Mouse (Mus musculus): ENCODE data around the gene Tapbp. TPM values are rescaled to one million over a fixed set of nuclear protein-coding genes. Genes with fewer than 3 reads are reported as not detected.

The Tapbp gene
- polyA plus RNA-seq, 1 experiment from 2014 or later = 33.2 TPM

DNA sequence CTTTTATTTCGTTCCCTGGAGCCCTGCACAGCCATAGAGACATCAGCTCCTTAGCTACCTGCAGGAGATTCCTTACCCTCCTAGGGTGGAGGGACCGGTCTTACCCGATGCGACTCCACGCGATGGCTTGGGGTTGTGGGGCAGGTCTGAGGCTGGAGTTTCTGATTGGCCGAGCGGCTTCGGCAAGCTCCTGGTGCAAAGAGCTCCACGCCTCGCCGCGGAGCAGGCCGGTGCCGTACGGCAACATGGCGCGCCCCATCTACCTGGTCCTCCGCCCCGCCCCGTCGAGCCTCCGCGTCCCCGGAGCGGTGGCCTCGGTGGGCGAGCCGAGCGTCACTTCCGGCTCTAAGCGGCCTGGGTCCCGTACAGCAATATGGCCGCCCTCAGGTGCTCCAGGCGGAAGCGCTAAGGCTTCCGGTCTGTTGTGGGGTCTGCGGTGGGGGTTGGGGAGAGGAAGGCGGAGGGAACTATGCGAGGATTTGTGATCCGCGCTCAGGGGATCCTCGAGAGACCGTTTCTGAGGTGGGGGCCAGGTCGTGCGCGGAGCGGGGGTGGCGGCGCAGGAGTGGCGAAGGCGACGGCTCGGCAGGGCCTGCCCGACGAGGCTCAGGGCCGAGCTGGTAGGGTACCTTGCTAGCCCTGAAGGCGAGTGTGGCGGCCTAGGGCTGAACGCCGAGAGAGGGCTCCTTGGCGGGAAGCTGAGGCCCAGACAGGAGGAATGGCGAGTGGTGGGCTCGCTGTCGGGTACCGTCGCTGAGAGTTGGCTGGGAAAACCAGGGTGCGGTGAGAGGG is 6.4 kb upstream of the Tapbp start, which contains the start of gene Daxx:
Daxx (plus strand) TSS at position 338 of the 792 bp plus-strand sequence.
- peak within 1 kb of the TSS; percentile 81 for H3K9ac ChIP-seq
- under 1% methylated on average over 68 of the region's 68 CpGs for WGBS
- peak within 1 kb of the TSS; percentile 93 for H3K4me2 ChIP-seq
- peaks cover 28% of the 10 kb centered on the region for H3K36me3 ChIP-seq
- H3K27me3 ChIP-seq = no peaks in the 10 kb centered on the region
- ATAC-seq (ENCODE audit: low FRiP score, low read depth) = peak; percentile 98
- no peaks in the 10 kb centered on the region for H3K9me3 ChIP-seq
- peak within 1 kb of the TSS; percentile 84 for H3K27ac ChIP-seq (replicated peaks)
- peak within 1 kb of the TSS; percentile 72 for H3K4me3 ChIP-seq
- H3K4me1 ChIP-seq (replicated peaks) = peaks cover 29% of the 10 kb centered on the region

DNA sequence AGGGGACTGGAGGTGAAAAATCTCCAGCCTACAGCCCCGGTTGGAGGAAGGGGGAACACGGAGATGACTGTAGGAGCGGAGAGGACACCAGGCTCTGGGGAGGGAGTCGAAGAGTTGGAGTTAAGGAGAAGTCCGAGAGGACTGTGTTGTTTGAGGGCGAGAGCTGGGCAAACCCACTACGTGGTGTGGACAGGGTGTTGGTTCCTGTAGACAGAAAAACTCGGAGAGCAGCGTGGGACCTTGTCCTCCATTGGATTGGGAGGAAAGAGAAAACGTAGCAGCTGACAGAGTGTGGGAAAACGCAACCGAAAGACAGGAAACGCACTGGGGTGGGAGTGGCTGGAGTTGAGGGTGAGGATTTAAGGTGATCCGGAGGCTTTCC is 5.8 kb upstream of the Tapbp start:
- Histone ChIP-seq H3K9ac (peak overlapping the region; percentile 81), H3K4me3 (peak overlapping the region; percentile 72), H3K4me1 (replicated peaks) (peaks cover 34% of the 10 kb centered on the region), H3K9me3 (no peaks in the 10 kb centered on the region), H3K36me3 (peaks cover 31% of the 10 kb centered on the region), H3K27ac (replicated peaks) (peak overlapping the region; percentile 82), H3K27me3 (no peaks in the 10 kb centered on the region), H3K4me2 (peak overlapping the region; percentile 93)
- WGBS = under 1% methylated on average over 14 of the region's 14 CpGs
- ATAC-seq (ENCODE audit: low FRiP score, low read depth) = peak; percentile 1; the same call in 1 of the 2 replicates

DNA sequence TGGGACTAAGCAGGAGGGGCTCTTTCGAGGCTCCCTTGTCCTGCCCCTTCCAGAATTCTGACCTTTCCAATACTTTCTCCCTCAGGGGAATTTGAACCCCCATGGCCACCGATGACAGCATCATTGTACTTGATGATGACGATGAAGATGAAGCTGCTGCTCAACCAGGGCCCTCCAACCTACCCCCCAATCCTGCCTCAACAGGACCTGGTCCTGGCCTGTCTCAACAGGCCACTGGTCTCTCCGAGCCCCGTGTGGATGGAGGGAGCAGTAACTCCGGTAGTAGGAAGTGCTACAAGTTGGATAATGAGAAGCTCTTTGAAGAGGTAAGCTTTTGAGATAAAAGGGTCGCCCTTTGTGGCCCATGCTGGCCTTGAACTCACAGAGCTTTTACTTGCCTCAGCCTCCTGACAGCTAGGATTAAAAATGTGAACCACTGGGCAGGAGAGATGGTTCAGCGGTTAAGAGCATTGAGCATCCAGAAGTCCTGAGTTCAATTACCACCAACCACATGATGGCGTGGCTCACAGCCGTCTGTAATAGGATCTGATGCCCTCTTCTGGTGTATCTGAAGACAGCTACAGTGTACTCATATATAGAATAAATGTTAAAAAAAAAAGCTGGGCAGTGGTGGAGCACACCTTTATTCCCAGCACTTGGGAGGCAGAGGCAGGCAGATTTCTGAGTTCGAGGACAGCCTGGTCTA is 5.2 kb upstream of the Tapbp start:
- H3K9me3 ChIP-seq = no peaks in the 10 kb centered on the region
- peak overlapping the region; percentile 81 for H3K9ac ChIP-seq
- no peak for ATAC-seq (ENCODE audit: low FRiP score, low read depth)
- peak overlapping the region; percentile 82; the same call in 1 of the 2 replicates for H3K27ac ChIP-seq (replicated peaks)
- H3K27me3 ChIP-seq = no peaks in the 10 kb centered on the region
- H3K4me2 ChIP-seq = peak overlapping the region; percentile 93
- peak overlapping the region; percentile 72 for H3K4me3 ChIP-seq
- 50% methylated on average over 11 of the region's 11 CpGs for WGBS
- H3K36me3 ChIP-seq = peaks cover 31% of the 10 kb centered on the region
- peaks cover 41% of the 10 kb centered on the region for H3K4me1 ChIP-seq (replicated peaks)

DNA sequence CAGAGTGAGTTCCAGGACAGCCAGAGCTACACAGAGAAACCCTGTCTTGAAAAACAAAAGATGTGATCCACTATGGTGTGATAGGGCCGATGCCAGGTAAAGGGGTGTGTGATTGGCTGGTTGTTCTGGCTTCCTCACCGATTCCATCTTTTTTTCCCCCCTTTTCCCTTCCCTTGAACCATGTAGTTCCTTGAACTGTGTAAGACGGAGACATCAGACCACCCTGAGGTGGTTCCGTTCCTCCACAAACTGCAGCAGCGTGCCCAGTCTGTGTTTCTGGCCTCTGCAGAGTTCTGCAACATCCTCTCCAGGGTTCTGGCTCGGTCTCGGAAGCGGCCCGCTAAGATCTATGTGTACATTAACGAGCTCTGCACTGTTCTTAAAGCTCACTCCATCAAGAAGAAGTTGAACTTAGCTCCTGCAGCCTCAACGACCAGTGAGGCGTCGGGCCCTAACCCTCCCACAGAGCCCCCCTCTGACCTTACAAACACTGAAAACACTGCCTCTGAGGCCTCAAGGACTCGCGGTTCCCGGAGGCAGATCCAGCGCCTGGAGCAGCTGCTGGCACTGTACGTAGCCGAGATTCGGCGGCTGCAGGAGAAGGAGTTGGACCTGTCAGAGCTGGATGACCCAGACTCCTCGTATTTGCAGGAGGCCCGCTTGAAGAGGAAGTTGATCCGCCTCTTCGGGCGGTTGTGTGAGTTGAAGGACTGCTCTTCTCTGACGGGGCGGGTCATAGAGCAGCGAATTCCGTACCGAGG is 4.5 kb upstream of the Tapbp start:
- ATAC-seq (ENCODE audit: low FRiP score, low read depth) = no peak
- 90% methylated on average over 31 of the region's 31 CpGs for WGBS
- H3K27ac ChIP-seq (replicated peaks) = no peak overlapping the region
- peaks cover 42% of the 10 kb centered on the region for H3K4me1 ChIP-seq (replicated peaks)
- peaks cover 31% of the 10 kb centered on the region for H3K36me3 ChIP-seq
- no peaks in the 10 kb centered on the region for H3K27me3 ChIP-seq
- H3K4me3 ChIP-seq = no peak overlapping the region
- H3K4me2 ChIP-seq = 0 out of 2 replicates have a peak overlapping the region, but pooled peaks have one; percentile 93
- H3K9me3 ChIP-seq = no peaks in the 10 kb centered on the region
- no peak overlapping the region for H3K9ac ChIP-seq

DNA sequence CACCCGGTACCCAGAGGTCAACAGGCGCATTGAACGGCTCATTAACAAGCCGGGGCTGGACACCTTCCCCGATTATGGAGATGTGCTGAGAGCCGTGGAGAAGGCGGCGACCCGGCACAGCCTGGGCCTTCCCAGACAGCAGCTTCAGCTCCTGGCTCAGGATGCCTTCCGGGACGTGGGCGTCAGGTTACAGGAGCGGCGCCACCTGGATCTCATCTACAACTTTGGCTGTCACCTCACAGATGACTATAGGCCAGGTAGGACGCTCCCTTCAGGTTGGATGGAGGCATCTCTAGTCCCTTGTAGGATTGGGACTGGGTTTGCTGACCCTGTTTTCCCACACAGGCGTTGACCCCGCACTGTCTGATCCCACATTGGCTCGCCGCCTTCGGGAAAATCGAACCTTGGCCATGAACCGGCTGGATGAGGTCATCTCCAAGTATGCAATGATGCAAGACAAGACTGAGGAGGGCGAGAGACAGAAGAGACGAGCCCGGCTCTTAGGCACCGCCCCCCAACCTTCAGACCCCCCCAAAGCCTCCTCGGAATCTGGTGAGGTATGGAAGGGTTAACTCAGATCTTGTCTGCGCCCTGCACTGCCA is 3.8 kb upstream of the Tapbp start:
- H3K4me1 ChIP-seq (replicated peaks) = peaks cover 48% of the 10 kb centered on the region
- no peak for ATAC-seq (ENCODE audit: low FRiP score, low read depth)
- peaks cover 31% of the 10 kb centered on the region for H3K36me3 ChIP-seq
- 90% methylated on average over 28 of the region's 28 CpGs for WGBS
- no peak overlapping the region for H3K4me3 ChIP-seq
- no peak overlapping the region for H3K4me2 ChIP-seq
- no peak overlapping the region for H3K27ac ChIP-seq (replicated peaks)
- H3K9me3 ChIP-seq = no peaks in the 10 kb centered on the region
- no peaks in the 10 kb centered on the region for H3K27me3 ChIP-seq
- no peak overlapping the region for H3K9ac ChIP-seq

DNA sequence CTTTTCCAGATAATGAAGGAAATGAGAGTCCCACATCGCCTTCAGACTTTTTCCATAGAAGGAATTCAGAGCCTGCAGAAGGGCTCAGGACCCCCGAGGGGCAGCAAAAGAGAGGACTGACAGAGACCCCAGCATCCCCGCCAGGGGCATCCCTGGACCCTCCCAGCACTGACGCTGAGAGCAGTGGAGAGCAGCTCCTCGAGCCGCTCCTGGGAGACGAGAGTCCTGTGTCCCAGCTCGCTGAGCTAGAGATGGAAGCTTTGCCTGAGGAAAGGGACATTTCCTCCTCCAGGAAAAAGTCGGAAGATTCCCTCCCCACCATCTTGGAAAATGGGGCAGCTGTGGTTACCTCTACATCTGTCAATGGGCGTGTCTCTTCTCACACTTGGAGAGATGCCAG is 2.4 kb upstream of the Tapbp start:
- Histone ChIP-seq H3K36me3 (peaks cover 31% of the 10 kb centered on the region), H3K4me1 (replicated peaks) (peaks cover 45% of the 10 kb centered on the region)
- 89% methylated on average over 10 of the region's 10 CpGs for WGBS

DNA sequence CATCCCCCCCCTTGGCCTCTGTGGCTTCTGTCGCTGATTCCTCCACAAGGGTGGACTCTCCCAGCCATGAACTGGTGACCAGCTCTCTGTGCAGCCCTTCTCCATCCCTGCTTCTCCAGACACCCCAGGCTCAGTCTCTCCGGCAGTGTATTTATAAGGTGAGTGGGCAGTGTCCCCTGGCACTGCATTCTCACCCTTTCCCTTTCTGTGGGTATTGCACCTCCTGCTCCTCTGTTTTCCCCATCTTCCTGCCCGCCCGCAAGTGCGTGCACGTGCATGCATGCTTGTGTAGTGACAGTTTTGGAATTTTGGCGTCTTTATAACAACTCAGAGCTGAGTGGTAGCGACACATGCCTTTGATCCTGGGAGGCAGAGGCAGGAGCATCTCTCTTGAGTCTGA is 1.8 kb upstream of the Tapbp start:
- no peak for ATAC-seq (ENCODE audit: low FRiP score, low read depth)
- peaks cover 33% of the 10 kb centered on the region for H3K36me3 ChIP-seq
- no peak overlapping the region for H3K9ac ChIP-seq

More for the DNA sequence above, 2.4 kb upstream of the Tapbp start:
- no peak for ATAC-seq (ENCODE audit: low FRiP score, low read depth)
- Histone ChIP-seq H3K27ac (replicated peaks) (no peak overlapping the region), H3K9me3 (no peaks in the 10 kb centered on the region), H3K9ac (no peak overlapping the region), H3K4me3 (no peak overlapping the region), H3K27me3 (no peaks in the 10 kb centered on the region; the same call in 1 of the 2 replicates), H3K4me2 (no peak overlapping the region)

DNA sequence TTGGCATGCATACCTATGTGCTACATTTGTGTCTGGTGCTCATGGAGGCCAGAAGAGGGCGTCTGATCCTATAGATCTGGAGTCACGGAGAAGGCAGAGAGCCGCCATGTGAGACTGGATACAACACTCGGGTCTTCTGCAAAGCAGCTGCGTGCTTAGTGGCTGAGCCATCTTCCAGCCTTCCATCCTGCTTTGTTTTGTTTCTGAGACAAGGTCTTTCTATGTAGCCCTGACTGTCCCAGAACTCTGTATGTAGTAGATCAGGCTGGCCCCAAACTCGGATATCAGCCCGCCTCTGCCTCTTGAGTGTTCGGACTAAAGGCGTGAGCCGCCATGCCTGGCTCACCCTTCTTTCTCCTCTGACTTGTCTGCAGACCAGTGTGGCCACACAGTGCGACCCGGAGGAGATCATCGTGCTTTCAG is 719 bp upstream of the Tapbp start:
- Histone ChIP-seq H3K27ac (replicated peaks) (no peak overlapping the region; the same call in 1 of the 2 replicates), H3K9ac (no peak overlapping the region), H3K9me3 (no peaks in the 10 kb centered on the region), H3K4me1 (replicated peaks) (peaks cover 51% of the 10 kb centered on the region), H3K36me3 (peaks cover 33% of the 10 kb centered on the region), H3K27me3 (no peaks in the 10 kb centered on the region; the same call in 1 of the 2 replicates), H3K4me2 (peak overlapping the region; percentile 78), H3K4me3 (0 out of 2 replicates have a peak overlapping the region, but pooled peaks have one; percentile 57)
- 68% methylated on average over 13 of the region's 13 CpGs for WGBS
- ATAC-seq (ENCODE audit: low FRiP score, low read depth) = no peak

More for the DNA sequence above, 1.8 kb upstream of the Tapbp start:
- H3K4me2 ChIP-seq = no peak overlapping the region
- H3K27ac ChIP-seq (replicated peaks) = no peak overlapping the region
- no peaks in the 10 kb centered on the region for H3K9me3 ChIP-seq
- H3K4me3 ChIP-seq = no peak overlapping the region
- peaks cover 45% of the 10 kb centered on the region for H3K4me1 ChIP-seq (replicated peaks)
- H3K27me3 ChIP-seq = no peaks in the 10 kb centered on the region; the same call in 1 of the 2 replicates
- 96% methylated on average over 8 of the region's 8 CpGs for WGBS

DNA sequence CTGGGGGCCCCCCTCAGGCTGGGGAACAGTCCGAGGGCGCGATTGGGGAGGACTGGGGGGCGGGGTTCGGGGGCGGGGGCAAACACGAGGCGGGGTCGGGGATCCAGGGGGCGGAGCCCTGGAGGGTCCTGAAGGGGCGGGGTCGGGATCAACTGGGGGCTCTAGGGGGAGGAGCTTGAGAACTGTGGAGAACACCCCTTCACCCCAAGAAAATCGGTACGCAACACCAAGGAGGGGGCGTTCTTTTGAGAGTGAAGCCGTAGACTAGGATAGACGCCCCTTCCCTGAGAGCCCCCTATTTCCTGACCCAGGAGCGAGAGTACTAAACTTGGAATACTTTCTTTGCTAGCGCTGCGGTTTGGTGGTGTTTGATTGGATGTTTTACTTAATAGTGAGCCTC is 595 bp downstream of the Tapbp start:
- Histone ChIP-seq H3K4me2 (peak overlapping the region; percentile 78), H3K9ac (peak overlapping the region; percentile 52), H3K4me1 (replicated peaks) (peaks cover 51% of the 10 kb centered on the region), H3K36me3 (peaks cover 30% of the 10 kb centered on the region), H3K27me3 (no peaks in the 10 kb centered on the region; the same call in 1 of the 2 replicates), H3K4me3 (peak overlapping the region; percentile 57), H3K9me3 (no peaks in the 10 kb centered on the region), H3K27ac (replicated peaks) (peak overlapping the region; percentile 84)
- WGBS = under 1% methylated on average over 17 of the region's 20 CpGs
- peak; percentile 13 for ATAC-seq (ENCODE audit: low FRiP score, low read depth)

DNA sequence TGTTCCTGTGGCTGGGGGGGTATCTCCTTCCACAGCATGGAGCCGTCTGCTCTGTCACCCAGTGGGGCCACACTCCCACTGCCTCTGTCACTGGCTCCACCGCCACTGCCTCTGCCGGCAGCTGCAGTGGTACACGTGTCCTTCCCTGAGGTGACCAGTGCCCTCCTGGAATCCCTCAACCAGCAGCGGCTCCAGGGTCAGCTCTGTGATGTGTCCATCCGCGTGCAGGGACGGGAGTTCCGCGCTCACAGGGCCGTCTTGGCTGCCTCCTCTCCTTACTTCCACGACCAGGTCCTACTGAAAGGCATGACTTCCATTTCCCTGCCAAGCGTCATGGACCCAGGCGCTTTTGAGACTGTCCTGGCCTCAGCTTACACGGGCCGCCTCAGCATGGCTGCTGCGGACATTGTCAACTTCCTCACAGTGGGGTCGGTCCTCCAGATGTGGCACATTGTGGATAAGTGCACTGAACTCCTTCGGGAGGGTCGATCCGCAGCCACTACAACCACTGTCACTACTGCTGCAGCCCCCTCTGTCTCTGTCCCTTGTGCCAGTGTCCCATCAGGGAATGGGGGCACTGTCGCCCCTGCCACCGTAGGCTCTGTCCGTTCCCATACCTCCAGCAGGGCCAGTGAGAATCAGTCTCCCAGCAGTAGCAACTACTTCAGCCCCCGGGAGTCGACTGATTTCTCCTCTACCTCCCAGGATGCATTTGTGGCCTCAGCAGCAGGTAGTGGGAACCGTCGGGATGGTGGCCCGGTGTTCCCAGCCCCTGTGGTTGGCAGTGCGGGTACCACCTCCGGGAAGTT is 1.4 kb downstream of the Tapbp start:
- Histone ChIP-seq H3K9ac (peak overlapping the region; percentile 52), H3K27me3 (no peaks in the 10 kb centered on the region; the same call in 1 of the 2 replicates), H3K4me3 (peak overlapping the region; percentile 57), H3K36me3 (peaks cover 22% of the 10 kb centered on the region), H3K4me1 (replicated peaks) (peaks cover 46% of the 10 kb centered on the region), H3K4me2 (peak overlapping the region; percentile 78), H3K27ac (replicated peaks) (0 out of 2 replicates have a peak overlapping the region, but pooled peaks have one; percentile 11), H3K9me3 (no peaks in the 10 kb centered on the region)
- ATAC-seq (ENCODE audit: low FRiP score, low read depth) = no peak
- WGBS = 71% methylated on average over 31 of the region's 31 CpGs
